Mouse (Mus musculus) intestine, embryonic 14.5 days (tissue): ENCODE measurements at regions not wholly inside any gene's neighbourhood (a gene's known extent, or its start where the extent isn't known, plus 50 kb on each side); places are given as distances from the start of the nearest gene placed in this dataset. TPM values are rescaled to one million over a fixed set of nuclear protein-coding genes. Genes with fewer than 3 reads are reported as not detected.

ENCODE experiments used
- ATAC-seq: fragments of 200-750 bp; cut with Nextera tagmentation; replicated peaks from 2 replicates; pipeline ENCODE4 v1.8.0; 2017; ENCODE audit warnings: low read depth, moderate number of reproducible peaks, moderate TSS enrichment, moderate library complexity; ENCODE audit not compliant: low FRiP score, low TSS enrichment
- DNase-seq: peaks from one replicate; pipeline ENCODE4 v3.0.0-alpha.2; 2018; ENCODE audit warnings: low spot score
- H3K27ac ChIP-seq: fragments of 300-500 bp; sonication (generic); 2 replicates; pipeline ENCODE4 v1.5.1; 2014; ENCODE audit warnings: low read depth, mild to moderate bottlenecking, control low read depth
- H3K27me3 ChIP-seq: fragments of 300-500 bp; sonication (generic); replicated peaks from 2 replicates; pipeline ENCODE4 v1.6.1; 2014; ENCODE audit warnings: low read length, control low read depth; ENCODE audit not compliant: control insufficient read depth, insufficient read depth
- H3K36me3 ChIP-seq: fragments of 300-500 bp; sonication (generic); 2 replicates; pipeline ENCODE4 v1.6.1; 2014; ENCODE audit warnings: low read length, control low read depth; ENCODE audit not compliant: control insufficient read depth, insufficient read depth
- H3K4me1 ChIP-seq: fragments of 300-500 bp; sonication (generic); replicated peaks from 2 replicates; pipeline ENCODE4 v1.6.1; 2014; ENCODE audit warnings: low read length, control low read depth, mixed read lengths; ENCODE audit not compliant: control insufficient read depth, insufficient read depth
- H3K4me2 ChIP-seq: fragments of 300-500 bp; sonication (generic); 2 replicates; pipeline ENCODE4 v1.6.1; 2014; ENCODE audit warnings: low read length
- H3K4me3 ChIP-seq: fragments of 300-500 bp; sonication (generic); 2 replicates; pipeline ENCODE4 v1.5.1; 2014; ENCODE audit warnings: low read depth, low read length, control low read depth, mixed read lengths
- H3K9ac ChIP-seq: fragments of 300-500 bp; sonication (generic); 2 replicates; pipeline ENCODE4 v1.6.1; 2014; ENCODE audit warnings: mild to moderate bottlenecking, low read length
- H3K9me3 ChIP-seq: fragments of 300-500 bp; sonication (generic); 2 replicates; pipeline ENCODE4 v1.6.1; 2016; ENCODE audit warnings: low read length, control low read depth; ENCODE audit not compliant: control insufficient read depth
- WGBS: fragments of 180-500 bp; shearing (Covaris S2); extraction: QIAGEN DNeasy Blood & Tissue Kit; methylation state at CpG from one replicate; pipeline ENCODE4 v1.1.7; 2014; 5-methylcytosine and 5-hydroxymethylcytosine counted together
- microRNA-seq: library from miRNA; unstranded; fragments of <30 nt; microRNA quantifications from one replicate; pipeline ENCODE4, GENCODE M21; 2016

- H3K9ac ChIP-seq = no peak overlapping the region
- no peak for ATAC-seq
- no peak overlapping the region for H3K27ac ChIP-seq
- H3K4me3 ChIP-seq = no peak overlapping the region
- 0 out of 2 replicates have a peak, but pooled peaks cover 3% of the 10 kb centered on the region for H3K4me1 ChIP-seq
- H3K27me3 ChIP-seq = no peaks in the 10 kb centered on the region
- H3K4me2 ChIP-seq = no peak overlapping the region
- no peak for DNase-seq
- no peaks in the 10 kb centered on the region for H3K9me3 ChIP-seq
- 76% methylated on average over 5 of the region's 5 CpGs for WGBS
- H3K36me3 ChIP-seq = no peaks in the 10 kb centered on the region
Observed at GRCm38 (mm10) chr11:21041201-21041600, 49.9 kb upstream of the Peli1 start.

Small RNA genes lying in the stretch of these regions (microRNA-seq; reads per million reads assigned to microRNA genes)
- gene Gm23681 = not detected
